ENCODE assay signal across 16 mouse cellular contexts in genomic region chr1:21714816-21715215, GRCm38 (mm10).
DNase-seq lines count a peak whose midpoint lies in the region; ATAC-seq lines count a peak whose summit lies in the region.
"Had no signal": no experiment of that assay in that cellular context is flagged by ENCODE, and none has a peak within 500 bp of the region (broad histone marks: within the 10 kb centered on the region; RNA-seq: fewer than 3 reads in every experiment).

No protein-coding gene starts in this region.

- no peak for ATAC-seq in CD4-positive, CD25-positive, alpha-beta regulatory T cell, adult 4 months
- ATAC-seq: forebrain, embryonic 16.5 days; hindbrain, embryonic 16.5 days had no signal

- DNase-seq in CD4-positive, CD25-positive, alpha-beta regulatory T cell, adult 2 months (ENCODE audit: low read depth, low spot score): peak; percentile 35
- DNase-seq in 416B (ENCODE audit: low read depth) (peak; percentile 21), R1 (ENCODE audit: low read depth, low spot score) (peak; percentile 26)
- peak; percentile 4 for DNase-seq in induced T-regulatory cell, adult 2 months (ENCODE audit: low read depth)
- no peak for DNase-seq in cerebellum, adult 11 months
- DNase-seq in adrenal gland, postnatal 25 days: no peak
- no peak for DNase-seq in heart, postnatal 4 days
- DNase-seq: adrenal gland, adult 2 months; cerebellum, adult 18-20 months; cerebellum, postnatal 25 days; embryo, embryonic 11 days; kidney, adult 18-20 months; thymus, postnatal 36 days had no signal

Comparison
In these comparisons a context has a peak if more than half of its experiments do, and no peak if none do; other contexts are left out.
1. DNase-seq: peak in CD4-positive, CD25-positive, alpha-beta regulatory T cell, adult 2 months (single experiment), 416B (single experiment), R1 (single experiment) and induced T-regulatory cell, adult 2 months (single experiment); none in cerebellum, adult 11 months (single experiment), adrenal gland, postnatal 25 days (single experiment) and heart, postnatal 4 days (single experiment).